Mouse (Mus musculus): Measurements from ENCODE around the gene Slc5a11.

GRCm38 (mm10) chr7:123235449-123235848 lies 20.9 kb downstream of the Slc5a11 start:
- TF ChIP-seq CTCF (IDR thresholded peaks at IDR 0.05; ENCODE audit: low read depth) (no peak), EP300 (IDR thresholded peaks at IDR 0.05; ENCODE audit: low read depth) (no peak)

Measured in heart, postnatal 0 days (tissue).